Mouse (Mus musculus) bone marrow macrophage, adult 2 months (primary cell): Measurements from ENCODE around the gene Spsb4. TPM values are rescaled to one million over a fixed set of nuclear protein-coding genes. Genes with fewer than 3 reads are reported as not detected.
"Not testable (repeated sequence)": the region's sequence is repeated elsewhere in the genome, so short reads cannot be mapped to it uniquely, and the experiment has no call there.

ENCODE experiments used
- H3K27ac ChIP-seq: 2 replicates; pipeline ENCODE4 v1.5.1; 2012; ENCODE audit warnings: low read depth, low read length; ENCODE audit not compliant: insufficient read depth
- H3K4me1 ChIP-seq: 2 replicates; pipeline ENCODE4 v1.6.1; 2012; ENCODE audit warnings: low read length; ENCODE audit not compliant: control insufficient read depth, insufficient read depth
- H3K4me3 ChIP-seq: 2 replicates; pipeline ENCODE4 v1.5.1; 2012; ENCODE audit warnings: mild to moderate bottlenecking, low read length, moderate library complexity; ENCODE audit not compliant: insufficient read depth
- CTCF ChIP-seq: IDR thresholded peaks from 2 replicates; pipeline ENCODE4 v1.5.1; 2012; ENCODE audit warnings: low read depth, mild to moderate bottlenecking, low read length, moderate library complexity
- POLR2A ChIP-seq: IDR thresholded peaks from 2 replicates; pipeline ENCODE4 v1.6.1; 2012; ENCODE audit warnings: mild to moderate bottlenecking, low read depth, low read length, borderline replicate concordance
- polyA plus RNA-seq: library from polyadenylated mRNA; stranded (reverse); fragments of >200 nt; gene quantifications from 2 replicates; pipeline ENCODE4 v1.2.4, GENCODE M21; 2012; ENCODE audit not compliant: missing spikeins, insufficient read depth, insufficient read length

Gene Spsb4
- polyA plus RNA-seq, 1 experiment = not detected

DNA sequence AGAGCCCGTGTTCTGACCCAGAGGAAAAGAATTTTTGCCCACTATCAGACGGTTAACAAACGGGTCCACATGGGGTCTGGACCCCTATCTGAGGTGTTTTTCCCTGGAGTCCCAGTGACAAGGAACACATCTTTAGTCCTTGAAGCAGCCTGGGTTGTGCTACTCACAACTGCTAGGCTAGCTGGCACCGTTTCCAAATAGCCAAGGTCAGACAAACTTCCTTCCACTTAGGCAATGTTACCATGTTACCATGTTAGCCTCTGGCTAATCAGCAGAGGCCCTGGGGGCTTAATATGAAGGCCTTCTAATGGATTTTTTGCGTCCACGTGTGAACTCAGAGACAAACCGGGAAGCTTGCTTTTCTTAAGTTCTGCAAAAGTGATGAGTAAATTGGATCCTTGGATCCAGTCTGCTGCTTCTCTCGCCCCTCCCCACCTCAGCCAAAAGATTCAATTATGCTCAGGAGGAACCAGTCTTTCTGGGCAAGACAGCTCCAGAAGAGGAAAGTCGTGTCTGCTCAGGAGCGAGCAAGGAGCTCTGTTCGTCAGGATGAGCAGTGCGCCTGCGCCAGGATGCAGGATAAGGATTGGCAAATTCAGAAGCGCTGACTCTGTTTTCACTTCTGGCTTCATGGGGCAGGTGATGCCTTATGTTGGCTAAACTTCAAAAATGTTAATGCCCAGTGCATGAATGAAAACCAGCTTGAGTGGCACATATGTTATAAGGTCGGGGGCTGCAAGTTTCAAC, 64.4 kb downstream of the Spsb4 start:
- TF ChIP-seq POLR2A (no peak), CTCF (no peak)
- peaks cover 31% of the 10 kb centered on the region for H3K4me1 ChIP-seq
- H3K27ac ChIP-seq = no peak overlapping the region
- H3K4me3 ChIP-seq = no peak overlapping the region

DNA sequence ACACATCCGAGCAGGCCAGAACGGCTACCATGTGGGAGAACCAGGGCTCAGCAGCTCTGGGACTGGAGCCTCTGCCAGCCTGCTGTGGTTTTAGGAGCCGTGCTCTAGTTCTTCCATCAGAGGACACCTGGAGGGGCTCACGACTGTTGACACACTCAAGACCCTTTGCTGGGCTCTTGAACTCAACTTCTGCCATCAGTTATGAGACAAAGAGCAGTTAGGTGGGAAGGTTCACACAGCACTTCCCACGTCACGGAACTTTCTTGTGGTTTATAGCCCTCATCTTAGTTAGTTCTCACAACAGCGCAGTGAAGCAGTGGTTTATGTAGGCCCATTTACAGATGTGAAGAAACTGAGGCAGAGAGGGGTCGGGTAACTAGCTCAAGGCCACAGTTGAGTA, 65.2 kb downstream of the Spsb4 start:
- 0 out of 2 replicates have a peak overlapping the region, but pooled peaks have one; percentile 55 for H3K27ac ChIP-seq
- TF ChIP-seq CTCF = no peak
- H3K4me1 ChIP-seq = peaks cover 31% of the 10 kb centered on the region
- no peak overlapping the region for H3K4me3 ChIP-seq

DNA sequence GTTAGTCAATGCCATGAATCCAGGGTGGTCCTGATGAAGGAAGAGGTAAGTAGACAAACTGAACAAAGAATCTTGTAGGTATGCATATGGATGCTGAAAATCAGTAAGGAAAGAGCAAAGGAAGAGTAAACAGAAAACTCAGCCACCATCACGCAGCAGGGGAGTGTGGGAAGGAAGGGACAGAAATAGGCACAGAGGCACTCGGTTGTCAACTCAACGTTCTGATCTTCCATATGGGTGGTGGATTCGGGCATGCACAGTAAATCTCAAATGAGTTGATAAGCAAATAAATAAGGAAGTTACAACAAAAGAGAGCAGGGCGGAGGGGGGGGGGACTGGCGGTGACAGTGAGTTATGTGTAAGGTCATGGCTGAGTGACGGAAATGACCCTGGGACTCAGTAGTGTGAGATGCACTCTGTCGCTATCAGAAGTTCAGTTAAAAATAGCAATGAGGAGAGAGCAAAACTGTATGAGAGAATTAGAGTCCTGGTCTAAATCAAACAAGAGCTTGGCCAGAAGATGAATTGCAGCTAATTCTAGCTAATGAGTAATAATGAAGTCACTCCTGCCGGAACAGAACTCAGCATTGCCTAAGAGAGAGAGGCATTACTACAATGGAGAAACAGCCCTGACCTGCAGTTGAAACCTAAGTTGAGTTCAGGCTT, 66.2 kb downstream of the Spsb4 start:
- TF ChIP-seq POLR2A (no peak), CTCF (no peak)
- H3K27ac ChIP-seq = peak overlapping the region; percentile 55
- peak overlapping the region; percentile 8; the same call in 1 of the 2 replicates for H3K4me3 ChIP-seq
- H3K4me1 ChIP-seq = peaks cover 31% of the 10 kb centered on the region

DNA sequence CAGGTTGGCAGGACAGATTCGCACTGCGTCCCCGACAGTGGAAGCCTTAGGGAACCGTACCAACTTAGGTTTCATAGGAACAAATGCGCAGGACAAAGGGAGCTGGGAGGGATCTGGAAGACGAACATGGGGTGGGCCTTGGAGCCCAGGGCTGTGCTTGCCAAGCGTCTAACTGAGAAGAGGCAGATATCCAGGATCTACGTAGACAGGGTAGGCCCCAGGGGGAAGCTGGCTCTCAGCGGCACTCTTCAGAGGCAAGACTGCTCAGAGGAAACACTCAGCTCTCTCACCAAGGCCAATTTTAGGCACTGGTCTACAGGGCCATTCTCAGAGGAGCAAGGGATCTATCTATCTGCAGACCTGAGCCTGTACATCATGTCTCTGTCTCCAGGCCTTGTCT, 69.1 kb downstream of the Spsb4 start:
- Histone ChIP-seq H3K4me3 (no peak overlapping the region), H3K27ac (no peak overlapping the region), H3K4me1 (peaks cover 24% of the 10 kb centered on the region)
- no peak for TF ChIP-seq POLR2A
- no peak for TF ChIP-seq CTCF

DNA sequence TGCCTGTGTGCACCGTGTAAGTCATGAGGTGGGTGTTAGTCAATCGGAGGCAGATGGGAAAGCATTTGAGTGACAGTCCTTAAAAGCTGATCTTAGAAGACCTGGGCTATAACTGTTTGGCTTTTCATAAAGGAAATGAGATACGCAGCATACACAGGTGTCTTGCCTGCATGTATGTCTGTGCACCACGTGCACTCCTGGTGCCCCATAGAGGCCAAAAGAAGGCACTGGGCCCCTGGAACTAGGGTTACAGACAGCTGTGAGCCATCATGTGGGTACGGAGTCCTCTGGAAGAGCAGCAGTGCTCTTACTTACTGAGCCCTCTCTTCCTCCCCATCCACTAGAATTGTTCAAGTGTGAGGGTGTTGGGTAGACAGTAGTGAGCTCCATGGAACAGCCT, 70.1 kb downstream of the Spsb4 start:
- no peak overlapping the region for H3K4me3 ChIP-seq
- no peak for TF ChIP-seq CTCF
- TF ChIP-seq POLR2A = no peak
- H3K4me1 ChIP-seq = peaks cover 14% of the 10 kb centered on the region
- H3K27ac ChIP-seq = no peak overlapping the region

DNA sequence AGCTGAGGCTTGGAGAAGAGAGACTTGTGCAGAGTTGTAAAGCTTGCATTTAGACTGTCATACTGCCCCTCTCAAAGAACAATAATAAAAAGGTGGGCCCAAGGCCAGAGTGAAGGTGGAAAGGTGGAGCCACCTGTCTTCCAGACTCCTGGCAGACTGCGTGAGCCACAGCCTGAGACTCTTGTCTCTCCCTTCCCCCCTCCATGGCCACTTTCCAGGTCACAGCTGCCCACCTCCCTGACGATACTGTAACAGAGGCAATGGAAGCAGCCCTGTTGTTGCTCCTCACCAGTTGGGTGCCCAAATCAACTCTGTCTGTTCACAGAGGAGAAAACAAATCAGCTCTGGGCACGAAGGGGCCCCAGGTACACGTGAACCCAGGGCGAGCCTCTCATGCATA, 71.5 kb downstream of the Spsb4 start:
- Histone ChIP-seq H3K4me3 (no peak overlapping the region), H3K4me1 (peaks cover 4% of the 10 kb centered on the region), H3K27ac (no peak overlapping the region)
- TF ChIP-seq POLR2A (no peak), CTCF (no peak)

DNA sequence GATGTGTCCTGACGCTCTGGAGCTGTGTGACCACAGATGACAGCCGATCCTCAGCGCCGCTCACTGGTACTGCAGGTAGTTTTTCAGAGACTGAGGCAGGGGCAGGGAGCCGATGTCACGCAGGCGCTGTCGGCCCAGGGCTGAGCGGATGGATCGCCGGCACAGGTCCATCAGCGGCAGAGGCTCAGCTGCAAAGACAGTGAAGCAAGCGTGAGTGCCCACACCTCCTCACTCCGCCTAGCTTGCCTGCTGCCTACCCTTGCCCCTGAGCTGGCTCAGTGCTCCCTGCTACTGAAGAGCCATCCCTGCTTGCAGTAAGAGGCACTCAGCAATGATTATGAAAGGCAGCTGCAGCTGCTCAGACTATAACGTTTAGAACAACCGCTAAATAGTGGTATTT, 74.1 kb downstream of the Spsb4 start:
- no peak for TF ChIP-seq POLR2A
- TF ChIP-seq CTCF = no peak
- Histone ChIP-seq H3K4me3 (no peak overlapping the region), H3K27ac (no peak overlapping the region), H3K4me1 (no peaks in the 10 kb centered on the region)

DNA sequence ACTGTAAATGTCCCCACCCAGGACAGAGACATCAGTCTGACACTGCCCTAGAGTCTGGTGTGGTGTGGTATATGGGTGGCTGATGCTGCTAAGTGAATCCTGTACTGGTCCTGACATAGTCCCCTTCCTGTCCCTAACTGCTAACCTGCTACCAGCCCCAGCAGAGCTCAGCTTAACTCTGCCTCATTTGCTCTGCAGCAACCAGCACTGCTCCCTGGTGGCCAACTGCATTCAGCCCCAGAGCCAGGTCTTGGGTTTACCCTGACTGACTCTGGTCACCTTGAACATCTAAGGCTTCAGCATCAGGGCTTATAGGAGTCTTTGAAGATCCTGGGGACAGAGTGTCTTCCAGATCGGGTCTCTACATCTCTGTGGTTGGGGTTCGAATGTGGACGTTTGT, 75.7 kb downstream of the Spsb4 start:
- TF ChIP-seq POLR2A (no peak), CTCF (no peak)
- Histone ChIP-seq H3K4me3 (no peak overlapping the region), H3K4me1 (no peaks in the 10 kb centered on the region), H3K27ac (no peak overlapping the region)

DNA sequence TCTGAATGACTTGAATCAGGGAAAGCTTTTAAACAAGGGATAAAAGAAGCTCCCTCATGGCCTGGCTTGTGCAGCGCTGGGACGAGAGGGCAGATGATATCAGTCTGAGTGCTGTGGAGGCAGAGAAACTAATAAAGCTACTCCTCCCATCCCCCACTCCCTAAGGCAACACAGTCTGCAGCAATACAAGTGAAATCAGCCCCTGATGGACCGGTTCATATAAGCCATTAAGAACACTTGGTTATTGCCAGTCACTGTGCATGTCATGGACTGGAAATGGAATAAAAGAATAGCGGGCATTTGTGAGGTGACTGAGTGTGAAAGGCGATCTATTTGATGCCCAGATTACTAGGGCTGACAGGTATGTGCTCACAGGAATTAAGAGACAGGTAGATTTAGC, 79.8 kb downstream of the Spsb4 start:
- no peak overlapping the region for H3K4me3 ChIP-seq
- H3K27ac ChIP-seq = no peak overlapping the region
- H3K4me1 ChIP-seq = no peaks in the 10 kb centered on the region
- no peak for TF ChIP-seq POLR2A
- no peak for TF ChIP-seq CTCF

DNA sequence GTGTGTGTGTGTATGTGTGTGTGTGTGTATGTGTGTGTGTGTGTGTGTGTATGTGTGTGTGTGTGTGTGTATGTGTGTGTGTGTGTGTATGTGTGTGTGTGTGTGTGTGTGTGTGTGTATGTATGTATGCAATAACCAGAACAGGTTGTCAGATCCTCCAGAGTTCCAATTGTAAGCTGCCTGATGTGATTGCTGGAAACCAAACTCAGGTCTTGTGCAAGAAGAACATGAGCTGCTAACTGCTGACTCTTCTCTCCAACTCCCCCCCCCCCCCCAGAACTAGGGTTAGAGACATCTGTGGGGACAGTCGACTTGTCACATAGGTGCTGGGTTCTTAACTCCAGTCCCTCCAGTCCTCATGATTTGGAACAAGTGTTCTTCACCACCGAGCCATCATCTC, 82.2 kb downstream of the Spsb4 start:
- not testable (repeated sequence) for H3K27ac ChIP-seq, H3K4me1 ChIP-seq, H3K4me3 ChIP-seq
